Mouse (Mus musculus) ES-E14 (cell line): ENCODE results near the gene Neu1. TPM values are rescaled to one million over a fixed set of nuclear protein-coding genes. Genes with fewer than 3 reads are reported as not detected.

ENCODE experiments used
- DNase-seq: peaks from one replicate; pipeline ENCODE4 v3.0.0-alpha.2; 2013; ENCODE audit warnings: low read depth, low spot score
- H3K27ac ChIP-seq: 2 replicates; pipeline ENCODE4 v1.5.1; 2012; ENCODE audit warnings: low read depth, mild to moderate bottlenecking, low read length, moderate library complexity, mixed read lengths; ENCODE audit not compliant: poor library complexity, insufficient read depth, severe bottlenecking
- H3K36me3 ChIP-seq: 2 replicates; pipeline ENCODE4 v1.6.1; 2012; ENCODE audit warnings: mild to moderate bottlenecking, low read length, moderate library complexity, mixed read lengths; ENCODE audit not compliant: control insufficient read depth, poor library complexity, insufficient read depth, severe bottlenecking
- H3K4me1 ChIP-seq, 2 experiments: fragments of 150-350 bp in 1 of 2; sonication (generic) in 1 of 2; 2 replicates each; pipeline ENCODE4 v1.6.1; 2012; ENCODE audit warnings: low read length in 2 of 2, mild to moderate bottlenecking in 1 of 2, mixed read lengths in 1 of 2; ENCODE audit not compliant: control insufficient read depth in 2 of 2, insufficient read depth in 2 of 2, poor library complexity in 1 of 2
- H3K4me3 ChIP-seq, 2 experiments: fragments of 150-350 bp in 1 of 2; sonication (generic) in 1 of 2; 2 replicates each; pipeline ENCODE4 v1.5.1; 2012; ENCODE audit warnings: low read length in 2 of 2, low read depth in 1 of 2, mild to moderate bottlenecking in 1 of 2, mixed read lengths in 1 of 2; ENCODE audit not compliant: insufficient read depth in 1 of 2, poor library complexity in 1 of 2, severe bottlenecking in 1 of 2
- H3K9ac ChIP-seq: 2 replicates; pipeline ENCODE4 v1.6.1; 2012; ENCODE audit warnings: low read depth, mild to moderate bottlenecking, low read length, mixed read lengths; ENCODE audit not compliant: poor library complexity, insufficient read depth, severe bottlenecking
- H3K9me3 ChIP-seq: fragments of 150-350 bp; sonication (generic); 2 replicates; pipeline ENCODE4 v1.6.1; 2012; ENCODE audit warnings: low read depth, mild to moderate bottlenecking, low read length; ENCODE audit not compliant: control insufficient read depth, insufficient read depth
- CHD2 ChIP-seq: IDR thresholded peaks from 2 replicates; pipeline ENCODE4 v1.6.1; 2014; ENCODE audit warnings: mild to moderate bottlenecking, low read depth, low read length, inconsistent platforms
- HCFC1 ChIP-seq: IDR thresholded peaks from 2 replicates; pipeline ENCODE4 v1.6.1; 2012; ENCODE audit warnings: low read length, inconsistent platforms, borderline replicate concordance; ENCODE audit not compliant: insufficient read depth
- MAFK ChIP-seq: IDR thresholded peaks from 2 replicates; pipeline ENCODE4 v1.6.1; 2014; ENCODE audit warnings: mild to moderate bottlenecking, low read depth, low read length, inconsistent platforms; ENCODE audit not compliant: insufficient read depth
- ZC3H11A ChIP-seq: IDR thresholded peaks from 2 replicates; pipeline ENCODE4 v1.6.1; 2012; ENCODE audit warnings: low read depth, mild to moderate bottlenecking, inconsistent platforms, low read length, borderline replicate concordance
- ZNF384 ChIP-seq: IDR thresholded peaks from 2 replicates; pipeline ENCODE4 v1.6.1; 2012; ENCODE audit warnings: low read depth, low read length, inconsistent platforms
- in situ Hi-C, 2 experiments: fragments of 600-800 bp; cut with MboI; formaldehyde crosslinking; loops; one replicate each; pipeline ENCODE4 v1.15.1; 2025; ENCODE audit warnings: low sequenced_read_pairs in 2 of 2, inconsistent platforms in 1 of 2; ENCODE audit not compliant: unreplicated experiment in 2 of 2
- total RNA-seq: library from RNA; depleted of rRNA; stranded (reverse); fragments of 300-350 nt; gene quantifications from 2 replicates; pipeline ENCODE4 v1.2.3, GENCODE M21; 2012; rRNA removed

Gene Neu1
- total RNA-seq, 1 experiment, result 24.0 TPM

GRCm38 (mm10) chr17:34980655-34981054, 49.6 kb downstream of the Neu1 start:
- no peak for DNase-seq
- Histone ChIP-seq H3K4me1 (peaks cover 0 to 6% of the 10 kb centered on the region in 2 experiments; a peak in 1 of 4 replicates), H3K27ac (no peak overlapping the region), H3K9ac (peak overlapping the region; percentile 63; the same call in 1 of the 2 replicates), H3K36me3 (peaks cover 11% of the 10 kb centered on the region), H3K4me3 (peak overlapping the region; percentile 41 to 86; a peak in 3 of 4 replicates), H3K9me3 (no peaks in the 10 kb centered on the region)
- in situ Hi-C loops, result no loop called here
- TF ChIP-seq ZNF384, result no peak
- 0 out of 2 replicates have a peak, but pooled peaks have one; percentile 2 for TF ChIP-seq ZC3H11A

GRCm38 (mm10) chr17:34981690-34982180, 50.7 kb downstream of the Neu1 start, which contains the start of gene Lsm2:
Gene Lsm2 (plus strand): TSS chr17:34981862.
- peaks cover 0 to 6% of the 10 kb centered on the region in 2 experiments; a peak in 1 of 4 replicates for H3K4me1 ChIP-seq
- peak; percentile 80 for DNase-seq
- peak within 1 kb of the TSS; percentile 86 to 88 for H3K4me3 ChIP-seq
- H3K9me3 ChIP-seq, result no peaks in the 10 kb centered on the region
- peak within 1 kb of the TSS; percentile 92 for H3K27ac ChIP-seq
- H3K9ac ChIP-seq, result peak within 1 kb of the TSS; percentile 95
- TF ChIP-seq CHD2 (no peak), HCFC1 (peak; percentile 75)
- in situ Hi-C loops, result no loop called here
- H3K36me3 ChIP-seq, result peaks cover 18% of the 10 kb centered on the region

- H3K9me3 ChIP-seq, result no peaks in the 10 kb centered on the region
- no peak for DNase-seq
- in situ Hi-C loops, result no loop called here
- TF ChIP-seq ZNF384, result no peak
- TF ChIP-seq MAFK, result no peak
- no peak for TF ChIP-seq ZC3H11A
- no peak for TF ChIP-seq HCFC1
- TF ChIP-seq CHD2, result no peak
- H3K4me3 ChIP-seq, result peak overlapping the region; percentile 86 to 88
- H3K4me1 ChIP-seq, result peaks cover 0 to 6% of the 10 kb centered on the region in 2 experiments; a peak in 1 of 4 replicates
- H3K9ac ChIP-seq, result peak overlapping the region; percentile 95
- H3K27ac ChIP-seq, result peak overlapping the region; percentile 92
- H3K36me3 ChIP-seq, result peaks cover 18% of the 10 kb centered on the region
Observed at GRCm38 (mm10) chr17:34982328-34982727, 51.3 kb downstream of the Neu1 start.

GRCm38 (mm10) chr17:34984218-34984617, 53.2 kb downstream of the Neu1 start:
- no peaks in the 10 kb centered on the region for H3K9me3 ChIP-seq
- no peak overlapping the region for H3K9ac ChIP-seq
- 0 out of 4 replicates have a peak, but pooled peaks cover 0 to 2% of the 10 kb centered on the region in 2 experiments for H3K4me1 ChIP-seq
- in situ Hi-C loops, result no loop called here
- no peak overlapping the region for H3K27ac ChIP-seq
- no peak overlapping the region for H3K4me3 ChIP-seq
- peaks cover 21% of the 10 kb centered on the region for H3K36me3 ChIP-seq
- DNase-seq, result no peak
- TF ChIP-seq ZC3H11A (no peak), CHD2 (no peak), MAFK (no peak), HCFC1 (no peak), ZNF384 (no peak)

Other genes starting within 250 kb of the Neu1 start
- 0.45 and 1.5 TPM in 2 replicates for gene C4b, start 187.4 kb upstream of the Neu1 start, total RNA-seq
- gene Cyp21a1, start 126.7 kb upstream of the Neu1 start, total RNA-seq, result 0.27 and 0.32 TPM in 2 replicates
- gene Stk19, start 94.3 kb upstream of the Neu1 start, total RNA-seq, result 29.1 and 32.6 TPM in 2 replicates
- gene Dxo, start 94.2 kb upstream of the Neu1 start, total RNA-seq, result 39.0 and 45.2 TPM in 2 replicates
- gene Skiv2l, start 81.0 kb upstream of the Neu1 start, total RNA-seq, result 40.5 and 66.0 TPM in 2 replicates
- 50.2 and 63.4 TPM in 2 replicates for gene Nelfe, start 80.9 kb upstream of the Neu1 start, total RNA-seq
- 0.16 and 0.18 TPM in 2 replicates for gene Cfb, start 68.7 kb upstream of the Neu1 start, total RNA-seq
- gene Zbtb12, start 51.8 kb upstream of the Neu1 start, total RNA-seq, result 9.4 and 11.5 TPM in 2 replicates
- 0.31 TPM in 1 of 2 replicates, not detected in the other for gene Gm20547, start 49.2 kb upstream of the Neu1 start, total RNA-seq
- 5.0 TPM in 2 replicates for gene C2, start 33.0 kb upstream of the Neu1 start, total RNA-seq
- 124 and 147 TPM in 2 replicates for gene Ehmt2, start 32.8 kb upstream of the Neu1 start, total RNA-seq
- 5.5 and 8.7 TPM in 2 replicates for gene Slc44a4, start 16.8 kb upstream of the Neu1 start, total RNA-seq
- gene Hspa1b, start 28.0 kb downstream of the Neu1 start, total RNA-seq, result 11.0 and 14.6 TPM in 2 replicates
- gene Gm20481, start 38.7 kb downstream of the Neu1 start, total RNA-seq, result 1.9 TPM in 1 of 2 replicates, not detected in the other
- gene Hspa1a, start 40.9 kb downstream of the Neu1 start, total RNA-seq, result 5.8 and 5.9 TPM in 2 replicates
- gene Hspa1l, start 41.5 kb downstream of the Neu1 start, total RNA-seq, result 0.45 and 0.48 TPM in 2 replicates
- gene Lsm2, start 50.6 kb downstream of the Neu1 start, total RNA-seq, result 52.1 and 64.4 TPM in 2 replicates
- 303 and 453 TPM in 2 replicates for gene Vars, start 69.7 kb downstream of the Neu1 start, total RNA-seq
- gene Vwa7, start 85.3 kb downstream of the Neu1 start, total RNA-seq, result 0.21 and 0.31 TPM in 2 replicates
- gene Sapcd1, start 96.8 kb downstream of the Neu1 start, total RNA-seq, result 3.1 and 4.7 TPM in 2 replicates
- gene Msh5, start 115.5 kb downstream of the Neu1 start, total RNA-seq, result 2.7 and 3.2 TPM in 2 replicates
- 113 and 133 TPM in 2 replicates for gene Clic1, start 118.7 kb downstream of the Neu1 start, total RNA-seq
- 45.0 and 57.5 TPM in 2 replicates for gene Ddah2, start 127.8 kb downstream of the Neu1 start, total RNA-seq
- not detected in 2 replicates for gene Ly6g6c, start 134.1 kb downstream of the Neu1 start, total RNA-seq
- 0.26 TPM in 1 of 2 replicates, not detected in the other for gene Mpig6b, start 134.9 kb downstream of the Neu1 start, total RNA-seq
- gene Ly6g6e, start 145.6 kb downstream of the Neu1 start, total RNA-seq, result 13.4 and 36.1 TPM in 2 replicates
- gene Ly6g6d, start 146.8 kb downstream of the Neu1 start, total RNA-seq, result 1.6 and 4.9 TPM in 2 replicates
- gene Ly6g6f, start 154.4 kb downstream of the Neu1 start, total RNA-seq, result not detected in 2 replicates
- gene Abhd16a, start 158.0 kb downstream of the Neu1 start, total RNA-seq, result 30.7 and 40.4 TPM in 2 replicates
- gene Ly6g5c, start 177.0 kb downstream of the Neu1 start, total RNA-seq, result 0.49 TPM in 1 of 2 replicates, not detected in the other
- 1.4 and 1.5 TPM in 2 replicates for gene Ly6g5b, start 184.2 kb downstream of the Neu1 start, total RNA-seq
- gene Gpank1, start 190.2 kb downstream of the Neu1 start, total RNA-seq, result 21.9 and 31.1 TPM in 2 replicates
- 78.0 and 98.6 TPM in 2 replicates for gene Csnk2b, start 190.8 kb downstream of the Neu1 start, total RNA-seq
- 11.2 and 11.7 TPM in 2 replicates for gene D17H6S53E, start 195.1 kb downstream of the Neu1 start, total RNA-seq
- 7.5 and 10.0 TPM in 2 replicates for gene Apom, start 200.8 kb downstream of the Neu1 start, total RNA-seq
- gene Bag6, start 203.9 kb downstream of the Neu1 start, total RNA-seq, result 208 and 245 TPM in 2 replicates
- 147 and 161 TPM in 2 replicates for gene Prrc2a, start 233.6 kb downstream of the Neu1 start, total RNA-seq
- gene Aif1, start 244.8 kb downstream of the Neu1 start, total RNA-seq, result not detected in 2 replicates